Mouse (Mus musculus): Measurements from ENCODE around the gene Gtpbp2. TPM values are rescaled to one million over a fixed set of nuclear protein-coding genes. Genes with fewer than 3 reads are reported as not detected.

Gene Gtpbp2
- polyA plus RNA-seq, 1 experiment from 2014 or later: 37.9 TPM

DNA sequence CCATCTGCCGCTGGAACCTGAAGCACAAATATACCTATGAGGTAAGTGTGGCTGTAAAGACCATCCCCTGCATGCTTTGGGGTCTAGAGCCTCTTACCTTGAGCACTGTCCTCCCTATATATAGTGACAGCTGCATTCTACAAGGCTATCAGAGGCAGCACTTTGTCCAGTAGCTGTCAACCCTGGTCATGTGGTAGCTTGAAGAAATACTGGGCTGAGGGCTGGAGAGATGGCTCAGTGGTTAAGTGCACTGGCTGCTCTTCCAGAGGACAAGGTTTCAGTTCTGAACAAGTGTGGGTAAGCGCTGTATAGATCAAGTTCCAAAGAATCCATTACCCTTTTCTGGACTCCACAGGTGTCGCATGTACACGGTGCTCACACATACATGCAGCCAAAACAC, 38.0 kb upstream of the Gtpbp2 start:
- Histone ChIP-seq H3K27ac (ENCODE audit: low read depth) (no peak overlapping the region), H3K9ac (no peak overlapping the region), H3K27me3 (ENCODE audit: insufficient read depth, low read length) (no peaks in the 10 kb centered on the region), H3K36me3 (ENCODE audit: insufficient read depth) (peaks cover 79% of the 10 kb centered on the region), H3K9me3 (ENCODE audit: low read depth, low read length) (no peaks in the 10 kb centered on the region), H3K4me2 (no peak overlapping the region), H3K4me3 (ENCODE audit: low read depth, low read length) (no peak overlapping the region), H3K4me1 (ENCODE audit: insufficient read depth) (peaks cover 10% of the 10 kb centered on the region; the same call in 1 of the 2 replicates)
- ATAC-seq (ENCODE audit: insufficient read depth): no peak
- WGBS: 95% methylated on average over 4 of the region's 4 CpGs
- DNase-seq: no peak
- no peak for TF ChIP-seq CTCF (IDR thresholded peaks at IDR 0.05; ENCODE audit: low read depth)

DNA sequence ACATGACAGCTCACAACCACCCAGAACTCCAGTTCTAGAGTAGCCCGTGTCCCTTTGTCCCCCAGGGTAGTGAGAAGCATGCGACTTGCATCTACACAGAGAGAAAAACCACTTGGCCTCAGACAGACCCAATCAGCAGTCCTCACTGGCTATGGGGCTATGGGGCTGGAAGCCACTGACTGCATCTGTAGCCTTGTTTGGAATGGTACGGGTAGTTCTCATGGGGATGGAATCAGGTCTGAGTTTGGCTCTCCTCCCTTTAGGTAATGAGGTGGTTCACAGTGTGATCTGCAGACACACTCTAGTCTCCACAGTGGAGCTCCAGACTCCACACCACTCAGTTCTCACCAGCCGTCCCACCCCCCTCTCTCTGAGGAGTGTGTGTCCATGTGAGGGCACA, 37.5 kb upstream of the Gtpbp2 start:
- H3K27ac ChIP-seq (ENCODE audit: low read depth): no peak overlapping the region
- TF ChIP-seq CTCF (IDR thresholded peaks at IDR 0.05; ENCODE audit: low read depth): no peak
- H3K4me1 ChIP-seq (ENCODE audit: insufficient read depth): peaks cover 5% of the 10 kb centered on the region; the same call in 1 of the 2 replicates
- peaks cover 79% of the 10 kb centered on the region for H3K36me3 ChIP-seq (ENCODE audit: insufficient read depth)
- DNase-seq (no peak), ATAC-seq (ENCODE audit: insufficient read depth) (no peak)
- no peaks in the 10 kb centered on the region for H3K9me3 ChIP-seq (ENCODE audit: low read depth, low read length)
- 86% methylated on average over 4 of the region's 4 CpGs for WGBS
- H3K4me2 ChIP-seq: no peak overlapping the region
- no peak overlapping the region for H3K4me3 ChIP-seq (ENCODE audit: low read depth, low read length)
- H3K27me3 ChIP-seq (ENCODE audit: insufficient read depth, low read length): no peaks in the 10 kb centered on the region
- H3K9ac ChIP-seq: no peak overlapping the region

DNA sequence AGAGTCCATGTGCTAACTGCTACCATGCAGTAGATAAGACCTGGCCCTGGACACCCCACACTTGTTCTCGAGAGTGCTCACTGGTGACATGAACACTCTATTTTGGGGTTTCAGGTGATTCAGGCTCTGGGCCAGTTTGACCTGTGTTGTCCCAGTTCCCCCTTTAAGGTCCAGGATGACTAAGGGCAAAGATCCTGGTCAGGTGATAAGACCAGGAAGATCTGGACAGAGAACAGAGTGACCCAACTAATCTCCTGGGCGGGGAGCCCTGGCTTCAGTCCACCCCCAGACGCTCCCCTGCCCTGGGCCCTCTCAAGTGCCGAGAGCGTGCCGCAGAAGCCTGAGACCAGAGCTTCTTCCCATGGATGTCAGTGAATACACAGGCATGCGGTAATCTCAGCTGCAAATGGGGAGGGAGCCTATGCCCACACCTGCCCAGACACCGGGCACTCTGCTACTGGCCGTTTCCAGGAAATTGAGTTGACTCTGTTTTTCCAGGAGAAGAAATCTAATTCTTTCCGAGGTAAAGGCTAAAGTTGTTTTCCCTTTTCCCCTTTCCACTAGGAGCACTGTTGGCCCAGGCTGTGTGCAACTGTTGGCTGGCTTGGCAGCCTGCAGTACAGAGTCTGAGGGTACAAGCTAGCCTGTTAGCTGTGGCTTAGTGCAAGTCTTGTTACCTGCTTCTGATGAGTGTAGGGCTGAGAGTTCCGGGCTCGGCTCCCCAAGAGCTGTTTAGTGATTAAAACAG, 36.7 kb upstream of the Gtpbp2 start:
- H3K4me2 ChIP-seq: no peak overlapping the region
- H3K9ac ChIP-seq: no peak overlapping the region
- 0 out of 2 replicates have a peak, but pooled peaks cover 4% of the 10 kb centered on the region for H3K4me1 ChIP-seq (ENCODE audit: insufficient read depth)
- WGBS: 83% methylated on average over 12 of the region's 12 CpGs
- H3K9me3 ChIP-seq (ENCODE audit: low read depth, low read length): no peaks in the 10 kb centered on the region
- H3K4me3 ChIP-seq (ENCODE audit: low read depth, low read length): no peak overlapping the region
- no peak for ATAC-seq (ENCODE audit: insufficient read depth)
- H3K27me3 ChIP-seq (ENCODE audit: insufficient read depth, low read length): no peaks in the 10 kb centered on the region
- H3K36me3 ChIP-seq (ENCODE audit: insufficient read depth): peaks cover 79% of the 10 kb centered on the region
- TF ChIP-seq CTCF (IDR thresholded peaks at IDR 0.05; ENCODE audit: low read depth): 0 out of 2 replicates have a peak, but pooled peaks have one; percentile 3
- DNase-seq: no peak
- no peak overlapping the region for H3K27ac ChIP-seq (ENCODE audit: low read depth)

DNA sequence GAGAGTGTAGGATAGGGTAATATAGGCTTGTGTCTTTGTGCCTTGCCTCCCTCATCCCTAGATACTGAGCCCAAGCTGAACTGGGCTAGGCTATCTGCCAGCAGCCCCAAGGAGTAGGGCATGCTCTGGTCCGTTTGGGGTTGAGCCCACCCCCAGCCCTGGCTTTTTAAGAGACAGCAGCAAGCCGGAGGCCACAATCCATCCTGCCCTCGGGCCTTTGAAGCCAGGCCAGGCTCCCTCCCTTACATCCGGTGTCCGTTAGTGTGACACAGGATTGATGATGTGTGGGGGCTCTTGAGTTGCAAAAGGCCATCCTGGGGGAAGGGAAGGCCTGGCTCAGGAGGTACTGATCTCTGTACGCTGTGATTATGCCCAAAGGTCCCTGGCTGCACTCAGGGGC, 34.2 kb upstream of the Gtpbp2 start:
- Histone ChIP-seq H3K36me3 (ENCODE audit: insufficient read depth) (peaks cover 76% of the 10 kb centered on the region), H3K27me3 (ENCODE audit: insufficient read depth, low read length) (no peaks in the 10 kb centered on the region), H3K27ac (ENCODE audit: low read depth) (peak overlapping the region; percentile 61; the same call in 1 of the 2 replicates), H3K4me1 (ENCODE audit: insufficient read depth) (0 out of 2 replicates have a peak, but pooled peaks cover 4% of the 10 kb centered on the region), H3K9me3 (ENCODE audit: low read depth, low read length) (no peaks in the 10 kb centered on the region), H3K4me2 (no peak overlapping the region), H3K4me3 (ENCODE audit: low read depth, low read length) (no peak overlapping the region), H3K9ac (no peak overlapping the region)
- WGBS: 34% methylated on average over 6 of the region's 6 CpGs
- DNase-seq (peak; percentile 90), ATAC-seq (ENCODE audit: insufficient read depth) (peak; percentile 73)
- TF ChIP-seq CTCF (IDR thresholded peaks at IDR 0.05; ENCODE audit: low read depth): no peak

DNA sequence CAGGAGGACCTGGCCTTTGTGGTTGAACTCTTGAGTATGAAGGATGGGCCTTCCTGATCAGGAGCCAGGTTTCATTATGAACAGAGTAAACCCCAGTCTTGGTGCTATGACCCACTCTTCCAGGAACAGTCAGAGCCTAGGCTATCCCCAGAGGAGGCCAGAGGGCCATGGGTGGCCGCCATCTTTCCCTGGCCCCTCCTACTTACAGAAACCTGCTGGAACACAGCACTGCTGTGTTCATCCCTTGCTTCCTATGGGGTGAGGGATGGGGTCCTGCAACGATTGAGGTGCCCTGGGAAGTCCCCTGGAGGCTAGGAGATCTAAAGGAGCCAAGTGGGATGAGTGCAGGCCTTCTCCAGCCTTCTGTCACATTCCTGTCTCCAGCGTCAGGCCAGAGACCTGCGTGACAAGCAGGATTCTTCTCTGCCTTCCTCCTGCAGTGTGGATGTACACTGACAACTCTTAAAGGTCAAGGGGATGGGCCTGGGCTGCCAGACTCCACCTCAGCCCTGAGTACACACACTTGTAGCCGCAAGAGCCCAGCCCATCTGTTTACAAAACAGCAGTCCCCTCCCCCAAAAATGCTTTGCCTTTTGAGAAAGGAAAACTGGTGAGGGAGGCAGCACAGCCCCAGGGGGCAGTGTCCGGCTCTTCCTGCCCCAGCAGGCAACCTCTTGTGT, 32.9 kb upstream of the Gtpbp2 start:
- Histone ChIP-seq H3K27me3 (ENCODE audit: insufficient read depth, low read length) (no peaks in the 10 kb centered on the region), H3K36me3 (ENCODE audit: insufficient read depth) (peaks cover 67% of the 10 kb centered on the region), H3K27ac (ENCODE audit: low read depth) (no peak overlapping the region), H3K4me3 (ENCODE audit: low read depth, low read length) (no peak overlapping the region), H3K9me3 (ENCODE audit: low read depth, low read length) (no peaks in the 10 kb centered on the region), H3K4me2 (no peak overlapping the region), H3K4me1 (ENCODE audit: insufficient read depth) (0 out of 2 replicates have a peak, but pooled peaks cover 4% of the 10 kb centered on the region), H3K9ac (no peak overlapping the region)
- TF ChIP-seq CTCF (IDR thresholded peaks at IDR 0.05; ENCODE audit: low read depth): no peak
- peak; percentile 20 for DNase-seq
- no peak for ATAC-seq (ENCODE audit: insufficient read depth)
- 65% methylated on average over 6 of the region's 6 CpGs for WGBS

DNA sequence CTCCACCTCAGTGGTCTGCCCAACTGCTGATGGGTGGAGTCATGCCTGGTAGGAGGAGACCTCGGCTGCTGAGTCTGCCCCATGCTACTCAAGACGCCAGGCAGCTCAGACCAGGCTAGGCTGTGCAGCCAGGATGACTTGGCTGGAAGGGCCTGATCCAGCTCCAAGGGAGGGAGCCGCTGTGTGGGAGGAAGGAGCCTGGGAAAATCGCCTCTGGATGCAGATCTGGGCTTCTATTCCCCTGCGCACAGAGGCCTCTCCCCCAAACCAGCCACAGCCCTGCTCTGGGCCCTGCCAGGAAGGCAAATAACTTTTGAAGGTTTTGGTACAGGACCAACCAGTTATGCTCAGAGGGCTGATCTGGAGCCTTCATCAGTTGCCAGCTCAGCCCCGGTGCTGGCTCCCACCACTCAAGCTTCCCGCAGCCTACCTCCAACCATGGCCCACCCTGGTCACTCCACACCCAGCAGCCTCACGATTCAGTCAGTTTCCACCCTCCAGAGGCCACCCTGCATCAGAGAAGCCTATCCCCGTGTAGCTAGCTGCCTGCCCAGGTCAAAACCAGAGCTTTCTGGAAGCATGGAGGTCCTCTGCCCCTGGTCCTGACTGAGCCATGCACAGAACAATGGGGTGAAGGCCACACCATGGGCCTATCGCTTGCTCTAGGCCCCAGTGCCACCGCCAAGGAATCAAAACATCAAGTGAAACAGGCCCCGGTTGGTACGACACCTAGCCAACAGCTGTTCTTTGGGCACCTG, 30.9 kb upstream of the Gtpbp2 start:
- H3K27me3 ChIP-seq (ENCODE audit: insufficient read depth, low read length): no peaks in the 10 kb centered on the region
- no peaks in the 10 kb centered on the region for H3K9me3 ChIP-seq (ENCODE audit: low read depth, low read length)
- WGBS: 70% methylated on average over 13 of the region's 13 CpGs
- no peak for ATAC-seq (ENCODE audit: insufficient read depth)
- no peak for TF ChIP-seq CTCF (IDR thresholded peaks at IDR 0.05; ENCODE audit: low read depth)
- H3K36me3 ChIP-seq (ENCODE audit: insufficient read depth): peaks cover 47% of the 10 kb centered on the region
- no peak overlapping the region for H3K9ac ChIP-seq
- H3K4me2 ChIP-seq: no peak overlapping the region
- H3K4me1 ChIP-seq (ENCODE audit: insufficient read depth): 0 out of 2 replicates have a peak, but pooled peaks cover 4% of the 10 kb centered on the region
- H3K4me3 ChIP-seq (ENCODE audit: low read depth, low read length): no peak overlapping the region
- peak overlapping the region; percentile 37; the same call in 1 of the 2 replicates for H3K27ac ChIP-seq (ENCODE audit: low read depth)
- DNase-seq: peak; percentile 56

All from lung, embryonic 14.5 days (tissue).